Mouse (Mus musculus): ENCODE measurements around the gene Lypla2.
A peak's percentile ranks its signal among the peaks of the same experiment; 100 is the strongest.

The Lypla2 gene

DNA sequence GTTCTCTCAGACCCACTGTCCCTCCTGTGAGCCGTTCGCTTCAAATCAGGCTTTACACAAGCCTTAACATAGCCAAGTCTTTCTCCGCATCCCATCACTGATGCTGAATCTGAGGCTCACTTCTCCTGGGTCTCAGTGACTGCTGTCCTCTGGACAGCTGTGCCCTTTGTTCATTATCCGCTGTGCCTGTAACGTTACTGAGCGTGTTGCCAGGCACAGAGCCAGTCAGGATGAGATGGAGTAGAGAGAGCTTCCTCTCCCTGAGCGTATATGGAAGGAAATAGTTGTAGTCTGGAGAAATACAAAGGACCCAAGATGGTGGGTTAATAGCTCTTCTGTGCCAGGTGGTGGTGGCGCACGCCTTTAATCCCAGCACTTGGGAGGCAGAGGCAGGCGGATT, 23.0 kb downstream of the Lypla2 start:
- DNase-seq (ENCODE audit: low read depth) = no peak

DNA sequence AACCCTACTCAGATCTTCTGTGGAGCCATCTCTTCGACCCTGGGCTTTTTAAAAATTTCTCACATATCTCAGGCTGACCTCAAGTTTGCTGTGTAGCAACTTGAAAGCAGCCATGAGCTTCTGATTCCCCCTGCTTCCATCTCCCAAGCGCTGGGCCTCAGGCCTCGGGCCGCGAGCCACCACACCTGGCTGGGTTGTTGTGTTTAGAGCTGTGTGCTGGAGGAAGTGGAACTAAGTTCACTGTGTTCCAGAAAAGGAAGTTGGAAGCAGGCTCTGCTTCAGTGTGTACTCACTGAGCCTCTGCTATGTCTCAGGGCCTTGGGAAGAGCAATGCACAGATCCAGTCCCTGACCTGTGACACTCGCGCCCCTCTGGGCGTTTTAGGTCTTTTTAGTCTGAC, 24.3 kb downstream of the Lypla2 start:
- no peak for DNase-seq (ENCODE audit: low read depth)

DNA sequence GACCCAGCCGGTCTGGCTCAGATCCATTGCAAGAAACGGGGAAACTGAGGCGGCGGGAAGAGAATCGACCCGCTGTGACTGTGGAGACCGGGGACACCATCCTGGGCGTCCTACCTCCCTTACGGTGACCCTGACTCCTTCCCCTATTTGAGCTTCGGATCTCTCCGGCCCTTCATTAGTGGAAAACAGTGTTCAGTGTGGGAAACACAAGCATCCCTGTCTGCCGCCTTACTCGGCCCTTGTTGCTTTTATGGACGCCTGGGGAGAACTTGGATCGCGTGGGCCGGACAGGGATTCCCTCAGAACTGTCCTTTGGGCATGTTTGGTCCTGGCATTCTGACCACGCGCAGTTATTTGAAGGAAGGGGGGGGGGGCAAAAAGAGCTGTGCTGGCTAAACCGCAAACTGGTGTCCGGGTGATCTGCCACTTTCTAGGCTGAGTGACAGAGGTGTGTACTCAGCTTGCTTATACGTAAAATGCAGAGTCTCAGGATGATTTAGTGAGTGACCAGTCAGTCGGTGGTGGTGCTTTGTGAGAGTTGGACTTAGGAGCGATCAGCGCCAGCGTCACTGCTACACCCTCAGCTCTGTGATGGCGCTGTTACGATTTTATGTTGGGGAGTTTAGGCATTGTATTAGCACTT, 25.6 kb downstream of the Lypla2 start:
- no peak for DNase-seq (ENCODE audit: low read depth)

DNA sequence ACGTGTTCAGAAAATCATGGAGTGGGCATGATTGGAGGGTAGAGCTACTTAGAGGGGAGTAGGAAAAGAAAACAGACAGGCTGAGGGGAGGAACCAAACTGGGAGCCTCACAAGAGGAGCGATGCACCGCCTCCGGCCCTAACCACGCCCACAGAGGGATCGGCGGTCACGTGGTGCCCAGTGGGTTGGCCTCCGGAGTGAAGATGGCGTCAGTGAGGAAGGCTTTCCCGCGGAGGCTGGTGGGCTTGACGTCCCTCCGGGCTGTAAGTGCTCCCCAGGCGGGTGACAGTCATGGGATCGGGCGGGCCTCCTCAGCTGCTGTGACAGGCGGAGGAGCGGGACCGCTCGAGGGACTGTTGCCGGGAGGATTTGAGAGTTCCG, 26.2 kb downstream of the Lypla2 start, which contains the start of gene Hmgcl:
Gene Hmgcl (plus strand): TSS at position 171 of the 381 bp plus-strand sequence.
- peak; percentile 93 for DNase-seq (ENCODE audit: low read depth)

DNA sequence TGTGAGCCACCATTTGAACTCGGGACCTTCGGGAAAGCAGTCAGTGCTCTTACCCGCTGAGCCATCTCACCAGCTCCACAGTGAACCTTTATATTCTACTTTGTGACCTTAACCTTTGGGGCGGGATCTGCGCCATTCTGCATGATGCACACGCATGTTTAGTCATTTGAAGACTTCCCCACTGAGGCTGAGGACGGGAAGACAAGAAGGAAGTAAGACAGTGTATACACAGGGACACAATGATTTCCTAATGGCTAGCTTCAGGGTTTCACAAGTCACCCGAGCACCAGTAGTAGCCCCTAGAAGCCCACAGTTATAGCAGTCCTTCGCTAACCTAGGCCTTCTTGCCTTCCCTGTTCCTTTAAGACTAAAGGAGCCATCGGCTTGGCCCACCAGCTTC, 26.7 kb downstream of the Lypla2 start:
- DNase-seq (ENCODE audit: low read depth) = no peak

DNA sequence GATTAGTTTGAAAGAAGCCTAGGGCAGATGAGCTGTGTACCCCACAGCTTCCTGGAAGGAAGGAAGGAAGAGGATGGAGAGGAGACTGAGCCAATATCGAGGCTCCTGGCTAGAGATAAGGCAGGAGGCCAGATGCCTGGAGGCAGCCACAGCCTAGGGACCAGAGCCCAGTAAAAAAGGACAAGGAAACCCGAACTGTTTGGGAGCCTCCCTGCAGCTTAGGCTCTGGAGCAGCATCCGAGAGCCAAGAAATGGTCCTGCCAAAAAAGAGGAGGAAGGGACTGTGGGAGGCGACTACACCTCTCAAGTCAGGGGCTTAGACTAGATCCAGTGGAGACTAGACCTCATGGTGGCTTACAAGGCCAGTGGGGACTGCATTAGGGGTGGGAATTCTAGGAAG, 29.0 kb downstream of the Lypla2 start:
- no peak for DNase-seq (ENCODE audit: low read depth)

DNA sequence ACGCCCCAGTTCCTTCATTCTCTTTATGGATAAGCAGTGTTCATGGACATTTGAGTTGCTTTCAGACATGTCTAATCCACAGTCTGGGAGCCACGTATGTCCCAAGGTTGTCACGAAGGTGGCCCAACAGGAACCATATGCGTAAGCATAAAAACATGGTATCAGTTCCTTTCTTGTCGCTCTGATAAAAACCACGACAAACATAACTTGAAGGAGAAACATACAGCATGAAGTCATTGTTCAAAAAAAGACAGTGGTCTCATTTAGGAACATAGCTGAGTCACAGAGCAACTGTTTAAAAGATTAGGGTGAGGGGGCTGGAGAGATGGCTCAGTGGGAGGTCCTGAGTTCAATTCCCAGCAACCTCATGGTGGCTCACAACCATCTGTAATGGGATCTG, 30.2 kb downstream of the Lypla2 start:
- DNase-seq (ENCODE audit: low read depth) = no peak

DNA sequence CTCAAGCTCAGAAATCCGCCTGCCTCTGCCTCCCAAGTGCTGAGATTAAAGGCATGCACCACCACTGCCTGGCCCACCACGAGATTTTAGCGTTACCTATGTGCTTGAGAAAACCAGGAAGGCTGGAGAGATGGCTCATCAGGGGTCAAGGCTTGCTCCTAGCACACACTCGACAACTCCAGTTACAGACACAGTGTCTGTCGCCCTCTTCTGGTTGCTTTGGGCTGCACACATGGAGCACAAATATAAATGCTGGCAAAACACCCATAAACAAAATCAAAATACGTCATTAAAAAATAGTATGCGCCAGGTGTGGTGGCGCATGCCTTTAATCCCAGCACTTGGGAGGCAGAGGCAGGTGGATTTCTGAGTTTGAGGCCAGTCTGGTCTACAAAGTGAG, 31.4 kb downstream of the Lypla2 start:
- peak; percentile 57 for DNase-seq (ENCODE audit: low read depth)

DNA sequence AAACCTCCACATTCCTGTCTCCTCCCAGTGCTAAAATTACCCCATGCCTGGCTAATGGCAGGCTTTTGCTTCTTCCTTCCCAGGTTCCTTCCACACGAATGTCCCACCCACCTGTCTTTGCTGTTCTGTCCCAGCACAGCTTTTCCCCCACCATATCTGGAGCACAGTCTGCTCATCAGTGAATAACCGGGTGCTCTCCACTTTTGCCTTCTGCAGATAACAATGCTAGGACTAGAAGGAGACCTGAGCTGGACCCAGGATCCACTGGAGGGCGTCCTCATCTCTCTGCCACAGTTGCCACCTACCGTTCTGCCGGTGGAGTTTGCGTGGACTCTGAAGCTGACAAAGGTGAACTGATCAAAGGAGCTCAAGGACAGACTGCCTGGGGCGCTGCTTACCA, 33.6 kb downstream of the Lypla2 start:
- DNase-seq (ENCODE audit: low read depth) = no peak

DNA sequence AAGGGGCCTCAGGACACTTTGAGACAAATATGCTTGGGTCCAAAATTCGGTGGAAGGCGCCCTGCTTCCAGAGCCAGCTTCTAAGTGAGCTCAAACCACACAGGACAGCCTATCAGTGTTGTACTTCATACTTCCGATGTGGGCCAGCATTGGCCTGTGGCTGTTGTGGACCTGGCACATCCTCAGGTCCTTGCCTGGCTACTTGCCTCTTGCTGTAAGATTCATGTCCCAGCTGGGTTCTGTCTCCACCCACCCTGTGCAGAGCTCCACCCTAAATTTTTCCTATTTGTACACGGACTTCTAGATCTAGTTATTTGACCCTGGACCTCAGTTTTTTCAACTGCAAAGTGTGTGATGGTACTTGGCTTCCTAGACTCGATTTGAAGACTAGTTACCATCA, 36.9 kb downstream of the Lypla2 start:
- DNase-seq (ENCODE audit: low read depth) = no peak

DNA sequence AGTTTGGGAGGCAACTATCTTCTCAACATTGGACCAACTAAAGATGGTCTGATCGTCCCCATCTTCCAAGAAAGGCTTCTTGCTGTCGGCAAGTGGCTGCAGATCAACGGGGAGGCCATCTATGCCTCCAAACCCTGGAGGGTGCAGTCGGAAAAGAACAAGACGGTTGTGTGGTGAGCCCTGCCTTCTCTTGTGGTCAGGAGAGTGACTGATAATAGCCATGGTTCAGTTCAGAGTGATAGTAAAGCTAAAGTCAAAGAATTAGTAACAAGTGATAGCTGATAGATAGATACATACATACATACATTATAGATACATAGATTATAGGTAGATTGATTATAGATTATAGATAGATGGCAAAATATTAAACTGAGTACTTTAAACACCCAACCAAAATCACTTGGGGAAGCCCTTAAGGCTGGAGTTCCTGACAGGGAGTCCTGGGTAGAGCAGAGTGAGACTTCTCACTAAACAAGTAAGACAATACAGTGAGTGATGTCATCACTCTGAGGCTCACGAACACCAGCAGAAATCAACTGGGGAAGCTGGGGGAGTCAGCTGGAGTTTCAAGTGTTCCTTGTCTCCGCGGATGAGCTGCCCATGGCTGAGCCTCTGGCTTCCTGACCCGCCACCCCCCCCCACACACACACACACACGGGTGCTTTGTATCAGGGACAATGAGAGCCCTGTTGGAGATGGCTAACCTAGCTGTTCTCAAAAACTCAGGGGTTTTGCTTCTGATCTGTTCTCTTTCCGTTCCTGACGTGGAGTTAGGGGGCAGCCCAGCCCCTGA, 37.5 kb downstream of the Lypla2 start:
- DNase-seq (ENCODE audit: low read depth) = no peak

DNA sequence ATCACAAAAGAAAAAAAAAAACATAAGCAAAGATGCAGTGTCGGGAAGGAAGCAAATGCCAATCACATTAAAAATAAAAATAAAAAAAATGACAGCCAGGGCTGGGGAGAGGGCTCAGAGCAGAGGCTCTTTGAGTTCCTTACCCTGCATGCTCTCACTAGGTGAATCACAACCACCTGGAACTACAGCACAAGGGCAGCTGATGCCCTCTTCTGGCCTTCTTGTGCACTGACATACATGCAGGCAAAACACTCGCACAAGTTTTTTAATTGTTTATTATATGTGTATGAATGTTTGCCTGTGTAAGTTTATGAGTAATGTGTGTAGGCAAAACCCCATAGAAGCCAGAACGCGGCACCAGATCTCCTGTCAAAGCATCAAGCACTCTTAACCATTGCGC, 40.6 kb downstream of the Lypla2 start:
- DNase-seq (ENCODE audit: low read depth) = peak; percentile 73

DNA sequence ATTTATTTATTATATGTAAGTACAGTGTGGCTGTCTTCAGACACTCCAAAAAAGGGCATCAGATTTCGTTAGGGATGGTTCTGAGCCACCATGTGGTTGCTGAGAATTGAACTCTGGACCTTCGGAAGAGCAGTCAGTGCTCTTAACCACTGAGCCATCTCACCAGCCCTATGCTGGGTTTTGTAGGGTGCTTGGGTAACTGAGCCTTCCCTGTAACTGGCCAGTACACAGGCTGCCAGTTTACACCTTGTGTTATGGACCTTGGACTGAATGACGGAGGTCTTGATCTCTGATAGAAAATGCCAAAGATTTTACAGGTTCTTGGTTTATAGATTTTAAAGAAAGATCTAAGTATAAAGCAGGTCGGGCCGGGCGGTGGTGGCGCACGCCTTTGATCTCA, 42.2 kb downstream of the Lypla2 start:
- DNase-seq (ENCODE audit: low read depth) = no peak

DNA sequence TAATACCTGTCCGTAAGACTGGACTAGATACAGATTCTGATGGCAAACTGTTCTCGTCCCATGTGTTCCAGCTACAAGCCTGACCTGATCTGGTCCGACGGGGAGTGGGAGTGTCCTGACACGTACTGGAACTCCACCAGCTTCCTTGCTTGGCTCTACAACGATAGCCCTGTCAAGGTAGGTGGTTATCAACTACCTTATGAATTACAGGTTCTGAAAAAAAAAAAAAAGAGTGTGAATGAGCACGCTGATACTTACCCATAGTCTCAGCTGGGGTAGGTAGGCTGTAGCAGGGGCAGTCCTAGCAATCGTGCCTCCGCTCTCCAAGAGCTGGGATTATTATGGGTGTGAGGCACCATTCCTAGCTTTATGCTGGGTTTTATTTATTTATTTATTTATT, 42.6 kb downstream of the Lypla2 start:
- DNase-seq (ENCODE audit: low read depth) = no peak

DNA sequence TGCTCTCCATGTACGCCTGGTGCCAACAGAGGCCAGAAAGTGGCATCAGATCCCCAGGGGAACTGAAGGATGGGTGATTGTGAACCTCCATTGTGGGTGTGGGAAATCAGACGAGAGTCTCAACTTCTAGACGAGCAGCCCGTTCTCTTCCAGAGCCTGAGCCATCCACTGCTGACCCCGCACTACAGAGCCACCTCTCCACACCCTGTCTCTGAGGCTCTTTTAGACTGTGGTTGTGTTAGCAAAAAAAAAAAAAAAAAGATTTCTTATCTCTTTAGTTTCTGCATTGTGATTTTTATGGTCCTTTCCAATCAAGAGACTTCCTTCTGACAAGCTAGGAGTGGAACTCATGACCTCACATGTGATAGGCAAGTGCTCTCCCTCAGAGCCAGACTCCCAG, 43.0 kb downstream of the Lypla2 start:
- no peak for DNase-seq (ENCODE audit: low read depth)

DNA sequence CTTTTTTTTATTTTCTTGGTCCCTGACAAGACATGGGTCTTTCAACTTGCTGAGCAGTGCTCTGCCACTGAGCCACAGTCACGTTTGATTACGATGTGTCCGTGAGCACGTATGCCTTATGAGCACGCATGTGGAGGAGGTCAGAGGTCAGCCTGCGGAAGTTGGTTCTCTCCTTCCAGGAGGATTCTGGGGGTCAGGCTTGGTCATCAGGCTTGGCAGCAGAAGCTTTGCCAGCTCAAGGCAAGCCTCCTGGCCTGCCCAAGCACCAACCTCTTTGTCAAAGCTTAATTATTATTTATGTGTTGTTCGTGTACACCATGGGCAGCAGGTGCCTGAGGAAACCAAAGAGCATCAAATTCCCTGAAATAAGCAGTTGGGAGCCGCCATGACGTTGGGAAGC, 44.0 kb downstream of the Lypla2 start:
- no peak for DNase-seq (ENCODE audit: low read depth)

DNA sequence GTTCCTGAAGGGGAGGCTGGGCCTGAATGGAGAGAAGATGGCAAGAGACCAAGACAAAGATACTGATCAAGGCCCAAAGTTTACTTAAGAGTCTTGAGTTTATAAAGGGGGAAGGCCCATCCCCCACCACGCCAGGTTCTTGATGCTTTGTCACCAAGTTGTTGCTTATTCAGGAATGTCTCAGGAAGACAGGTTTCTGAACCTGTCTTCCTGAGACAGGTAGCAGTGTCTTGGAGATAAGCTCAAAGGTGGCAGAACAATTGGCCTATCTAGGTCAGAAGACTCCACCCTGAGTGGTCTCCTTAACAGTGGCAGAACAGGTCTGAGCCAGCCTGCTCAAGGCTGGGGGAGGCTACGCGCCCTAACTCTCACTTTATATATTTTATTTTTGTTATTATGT, 45.6 kb downstream of the Lypla2 start:
- no peak for DNase-seq (ENCODE audit: low read depth)

DNA sequence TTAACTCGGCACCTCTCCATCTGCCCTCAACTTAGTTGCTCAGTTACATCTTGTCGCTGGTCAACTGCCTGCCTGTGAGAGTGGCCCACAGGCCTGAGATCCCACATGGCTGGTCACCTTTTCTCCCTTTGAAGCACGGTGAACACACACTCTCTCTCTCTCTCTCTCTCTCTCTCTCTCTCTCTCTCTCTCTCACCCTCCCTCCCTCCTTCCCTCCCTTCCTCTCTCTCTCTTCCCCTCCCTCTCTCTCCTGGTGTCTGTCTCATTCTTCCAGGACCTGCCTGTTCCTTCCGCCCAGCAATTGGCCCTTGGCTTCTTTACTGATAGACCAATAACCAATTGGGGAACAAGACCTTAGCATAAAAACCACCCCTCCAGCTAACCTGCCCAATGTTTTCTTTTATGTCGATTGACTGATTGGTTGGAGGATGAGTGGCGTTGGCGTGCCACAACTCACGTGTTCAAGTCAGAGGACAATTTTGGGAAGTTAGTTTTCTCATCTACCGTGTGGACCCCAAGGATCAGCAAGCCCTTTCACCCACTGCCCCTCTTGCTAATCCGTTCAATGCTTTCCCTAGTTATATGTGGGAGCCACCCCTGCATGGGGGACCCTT, 46.1 kb downstream of the Lypla2 start:
- DNase-seq (ENCODE audit: low read depth) = no peak

DNA sequence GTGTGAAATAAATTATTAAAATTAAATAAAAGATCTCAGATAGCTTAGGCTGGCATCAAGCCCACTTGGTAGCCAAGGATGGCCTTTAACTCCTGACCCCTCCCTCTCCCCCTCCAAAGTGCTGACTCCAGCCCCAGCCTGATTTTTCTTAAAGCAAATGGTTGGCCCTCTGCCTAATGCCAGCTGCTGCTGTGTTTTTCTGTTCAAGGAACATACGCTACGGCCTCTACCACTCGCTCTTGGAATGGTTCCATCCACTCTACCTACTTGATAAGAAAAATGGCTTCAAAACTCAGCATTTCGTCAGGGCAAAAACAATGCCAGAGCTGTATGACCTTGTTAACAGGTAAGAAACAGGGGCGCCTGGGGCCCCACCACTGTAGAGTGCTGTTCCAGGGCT, 47.1 kb downstream of the Lypla2 start:
- DNase-seq (ENCODE audit: low read depth) = no peak

DNA sequence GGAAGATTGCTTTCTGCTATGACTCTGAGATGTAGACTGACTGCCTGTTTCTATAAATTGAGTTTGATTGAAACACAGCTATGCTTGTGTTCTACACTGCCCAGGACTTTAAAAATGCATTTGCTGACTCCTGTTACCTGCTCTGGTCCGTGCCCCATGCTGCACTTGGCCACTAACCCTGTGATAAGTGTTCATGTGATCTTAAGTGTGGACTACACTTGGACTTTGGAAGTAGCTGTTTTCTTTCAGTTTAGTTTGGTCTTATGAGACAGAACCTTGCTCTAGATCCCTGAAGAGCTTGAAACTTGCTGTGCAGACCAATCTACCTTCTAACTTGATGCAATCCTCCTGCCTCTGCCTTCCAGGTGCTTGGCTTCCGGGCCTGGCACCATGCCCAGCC, 48.0 kb downstream of the Lypla2 start:
- DNase-seq (ENCODE audit: low read depth) = no peak

DNA sequence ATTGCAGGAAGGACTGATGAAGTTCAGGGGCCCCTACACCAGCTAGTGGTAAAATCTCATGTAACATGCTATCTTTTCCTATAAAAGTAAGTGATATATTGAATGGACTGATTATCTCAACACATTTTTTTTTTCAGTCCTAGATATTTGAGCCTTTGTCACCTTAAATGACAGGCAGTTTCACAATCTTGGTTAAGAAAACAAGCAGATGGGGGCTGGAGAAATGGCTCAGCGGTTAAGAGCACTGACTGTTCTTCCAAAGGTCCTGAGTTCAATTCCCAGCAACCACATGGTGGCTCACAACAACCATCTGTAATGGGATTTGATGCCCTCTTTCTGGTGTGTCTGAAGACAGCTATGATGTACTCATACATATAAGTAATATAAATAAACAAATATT, 50.2 kb downstream of the Lypla2 start:
- DNase-seq (ENCODE audit: low read depth) = no peak

DNA sequence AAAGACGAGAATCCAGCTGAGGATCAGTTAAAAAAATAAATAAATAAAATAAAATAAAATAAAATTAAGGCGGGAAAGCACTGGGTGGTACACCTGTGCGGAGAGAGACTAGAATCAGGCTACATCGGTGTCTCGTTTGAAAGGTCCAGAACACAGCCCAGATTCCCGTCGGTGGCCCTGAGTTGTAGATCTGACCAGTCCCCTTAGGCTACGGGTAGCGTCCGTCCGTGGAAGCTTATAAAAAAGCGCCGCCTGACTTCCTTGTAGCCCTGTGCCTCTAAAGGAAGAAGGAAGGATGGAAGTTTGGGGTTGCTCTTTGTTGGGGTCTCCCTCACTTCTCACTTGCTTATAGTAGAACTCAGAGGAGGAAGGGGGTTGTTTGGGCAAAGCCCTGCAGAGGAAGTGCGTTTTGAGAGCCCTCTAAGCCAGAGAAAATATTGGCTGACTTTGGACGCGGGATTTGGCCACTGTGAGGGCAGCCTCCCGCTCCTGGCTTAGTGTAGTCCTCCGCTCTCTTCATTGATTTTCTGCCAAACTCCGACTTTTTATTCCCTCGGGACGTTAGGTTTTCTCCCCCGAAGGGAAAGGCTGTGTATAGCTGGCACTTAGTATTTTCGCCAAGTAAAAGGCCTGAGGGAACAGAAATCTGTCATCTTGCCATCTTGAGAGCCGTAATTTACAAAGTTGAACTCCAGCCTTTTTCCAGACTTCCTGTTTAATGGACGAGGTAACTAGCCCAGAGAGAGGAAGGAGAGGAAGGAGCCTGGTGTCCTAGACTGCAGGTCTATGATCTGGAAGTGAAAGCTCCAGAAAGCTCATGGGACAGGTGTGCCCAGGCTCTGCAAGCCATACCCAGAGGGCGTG, 50.9 kb downstream of the Lypla2 start:
- DNase-seq (ENCODE audit: low read depth) = peak; percentile 37

All from naive thymus-derived CD4-positive, alpha-beta T cell, adult 2 months (primary cell).